Mouse (Mus musculus) megakaryocyte-erythroid progenitor cell, adult 5-6 weeks (primary cell): ENCODE results near the gene Gpatch4. TPM values are rescaled to one million over a fixed set of nuclear protein-coding genes. Genes with fewer than 3 reads are reported as not detected.

Experiments used
- ATAC-seq: replicated peaks from 2 replicates; pipeline ENCODE4 v1.8.0; 2016; ENCODE audit warnings: mild to moderate bottlenecking, inconsistent platforms; ENCODE audit not compliant: severe bottlenecking, poor library complexity, low FRiP score, low TSS enrichment
- total RNA-seq, 2 experiments: library from RNA; stranded (forward) in 1 of 2; stranded (reverse) in 1 of 2; fragments of 200-1000, 215-1000 nt in 1 of 2; fragments of >200 nt in 1 of 2; fragmentation: Nextera tagmentation in 1 of 2; gene quantifications; 2 replicates each; pipeline ENCODE4 v1.2.3; 2014 to 2017

The Gpatch4 gene
- total RNA-seq (2014; fragmentation: Nextera tagmentation) (48.6 and 79.2 TPM in 2 replicates), total RNA-seq (2017) (81.0 and 81.9 TPM in 2 replicates)

DNA sequence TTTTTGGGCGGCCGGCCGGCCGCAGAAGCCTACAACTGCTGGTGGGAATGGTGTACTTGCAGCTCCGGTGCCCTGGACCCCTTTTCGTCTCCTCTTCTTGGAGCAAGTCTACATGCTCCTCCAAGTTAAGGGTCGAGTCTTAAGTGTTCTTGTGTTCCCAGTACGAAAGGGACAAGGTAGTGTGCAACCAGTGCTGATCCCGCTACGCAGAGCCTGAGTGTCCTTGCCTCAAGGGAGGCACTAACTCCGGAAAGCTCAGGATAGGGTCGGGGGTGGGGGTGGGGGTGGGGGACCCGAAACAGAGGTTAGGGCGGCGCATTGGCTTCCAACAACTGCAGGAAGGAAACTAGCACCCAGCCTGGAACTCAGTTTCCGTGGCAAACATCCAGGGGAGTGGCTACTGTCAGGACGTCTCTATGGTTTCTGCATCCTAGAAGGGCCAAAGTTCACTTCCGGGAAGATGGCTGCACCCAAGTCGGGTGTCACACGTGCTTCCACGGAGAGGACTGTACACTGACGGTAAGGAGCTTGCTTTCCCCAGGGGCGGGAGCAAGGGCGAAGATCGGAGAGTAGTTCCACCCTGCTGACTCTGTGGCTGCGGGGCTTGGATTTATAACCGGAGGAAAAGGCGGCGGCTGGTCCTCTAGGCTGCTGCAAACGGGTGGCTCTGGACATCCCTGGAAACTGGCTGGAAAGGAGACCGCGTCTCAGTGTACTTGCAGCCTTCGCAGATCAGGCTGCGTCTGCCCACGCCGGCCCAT lies at the start of gene Gpatch4:
Gpatch4 (plus strand) TSS at position 448 of the 761 bp plus-strand sequence.
- peak; percentile 99 for ATAC-seq

DNA sequence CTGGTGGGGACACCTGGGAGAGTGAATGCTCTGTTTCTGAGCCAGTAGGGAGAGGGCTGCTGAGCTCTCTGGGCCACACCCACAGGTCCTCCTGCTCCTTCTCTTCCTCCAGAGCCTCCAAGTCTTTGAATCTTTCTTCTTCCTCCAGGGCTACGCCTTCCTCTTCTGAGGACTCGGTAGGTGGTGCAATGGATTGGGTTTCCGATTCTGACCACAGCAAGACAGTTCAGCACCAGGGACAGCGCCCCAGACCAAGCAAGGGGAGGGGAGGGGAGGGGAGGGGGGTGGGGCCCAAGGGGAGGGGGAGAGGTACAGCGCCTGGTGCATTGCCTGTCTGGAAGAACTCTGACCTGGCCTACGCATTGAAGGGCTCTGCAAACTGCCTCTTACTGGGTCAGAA lies 49.5 kb upstream of the Gpatch4 start:
- ATAC-seq, result no peak; the same call in 1 of the 2 replicates

DNA sequence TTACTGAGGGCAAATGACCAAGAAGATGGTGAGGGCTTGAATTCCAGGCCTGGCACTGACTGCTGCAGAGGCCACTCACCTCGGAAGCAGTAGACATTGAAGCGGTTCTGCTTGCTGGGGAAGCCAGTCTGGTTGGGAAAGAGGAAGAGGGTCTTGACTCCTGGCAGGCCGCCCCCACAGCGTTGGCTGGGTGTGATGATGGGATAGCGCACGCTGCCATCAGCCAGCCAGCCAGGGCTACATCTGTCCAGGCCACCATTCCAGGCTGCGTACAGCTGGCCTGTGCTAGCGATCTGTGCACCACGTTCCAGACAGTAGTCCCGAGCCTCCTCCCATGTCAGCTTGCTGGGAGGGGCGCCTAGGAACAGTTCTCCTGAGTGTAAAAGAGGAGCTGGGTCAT lies 47.6 kb upstream of the Gpatch4 start:
- ATAC-seq, result no peak

DNA sequence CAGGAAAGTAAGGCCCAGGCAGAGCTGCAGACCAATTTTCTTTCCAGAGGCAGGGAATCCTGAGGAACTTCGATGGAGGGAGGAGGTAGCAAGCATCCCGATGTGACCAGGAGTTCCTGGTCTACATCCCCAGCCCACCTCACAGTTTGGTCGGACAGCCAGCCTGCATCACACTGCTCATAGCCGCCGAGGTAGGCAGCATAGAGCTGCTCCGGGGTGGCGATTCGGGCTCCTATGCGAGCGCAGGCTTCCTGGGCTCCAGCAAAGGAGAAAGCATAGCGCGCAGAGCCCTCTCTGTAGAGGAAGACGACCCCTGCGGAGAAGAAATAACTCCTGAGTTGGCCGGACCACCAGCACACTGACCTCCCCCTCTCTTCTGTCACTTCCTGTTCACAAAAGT lies 46.5 kb upstream of the Gpatch4 start:
- no peak for ATAC-seq

DNA sequence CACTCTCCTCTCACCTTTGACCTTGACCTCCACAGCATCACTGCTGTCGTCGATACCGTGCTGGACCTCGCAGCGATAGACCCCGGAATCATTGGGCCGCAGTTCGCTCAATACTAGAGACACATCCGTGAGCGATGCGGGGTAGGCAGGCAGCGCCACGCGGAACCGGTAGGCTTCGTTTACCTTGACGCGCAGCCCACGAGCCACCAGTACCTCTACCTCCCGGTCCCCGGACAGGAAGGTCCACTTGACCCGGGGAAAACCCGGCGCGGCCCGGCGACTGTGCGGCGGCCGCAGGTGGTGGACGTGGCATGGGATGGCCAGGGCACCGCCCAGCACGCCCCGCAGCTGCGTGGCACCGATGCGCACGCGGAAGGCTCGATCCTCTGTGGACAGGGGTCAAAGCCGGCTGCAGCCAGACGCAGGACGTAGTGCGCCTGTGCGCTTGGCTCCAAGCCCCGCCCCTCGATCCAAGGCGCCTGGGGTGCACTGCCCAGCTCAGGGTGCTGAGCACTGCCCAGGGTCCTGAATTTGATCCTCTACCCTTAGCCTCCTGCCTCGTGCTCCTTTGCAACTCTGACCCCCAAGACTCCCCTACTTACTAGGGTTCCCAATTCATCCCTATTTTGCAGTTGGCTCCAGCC lies 45.8 kb upstream of the Gpatch4 start:
- peak; percentile 28; the same call in 1 of the 2 replicates for ATAC-seq

DNA sequence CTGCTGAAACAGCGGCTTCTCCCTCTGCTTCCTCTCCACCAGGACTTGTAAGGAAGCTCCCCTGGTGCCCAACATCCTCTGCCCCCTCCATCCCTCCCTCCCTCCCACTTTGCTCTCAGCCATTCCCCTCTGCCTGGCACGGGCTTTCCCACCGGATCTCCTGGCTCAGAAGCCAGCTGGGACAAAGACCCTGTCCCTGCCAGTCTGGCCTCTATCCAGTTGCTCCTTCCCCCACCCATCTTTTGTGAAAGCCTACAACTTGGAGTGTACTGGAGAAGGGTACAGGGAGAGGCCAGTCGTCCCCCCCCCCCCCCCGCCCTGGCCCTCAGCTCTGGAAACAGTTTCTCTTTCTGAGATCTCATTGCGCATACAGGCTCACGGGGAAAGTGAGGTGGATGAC lies 44.2 kb upstream of the Gpatch4 start:
- ATAC-seq, result no peak

DNA sequence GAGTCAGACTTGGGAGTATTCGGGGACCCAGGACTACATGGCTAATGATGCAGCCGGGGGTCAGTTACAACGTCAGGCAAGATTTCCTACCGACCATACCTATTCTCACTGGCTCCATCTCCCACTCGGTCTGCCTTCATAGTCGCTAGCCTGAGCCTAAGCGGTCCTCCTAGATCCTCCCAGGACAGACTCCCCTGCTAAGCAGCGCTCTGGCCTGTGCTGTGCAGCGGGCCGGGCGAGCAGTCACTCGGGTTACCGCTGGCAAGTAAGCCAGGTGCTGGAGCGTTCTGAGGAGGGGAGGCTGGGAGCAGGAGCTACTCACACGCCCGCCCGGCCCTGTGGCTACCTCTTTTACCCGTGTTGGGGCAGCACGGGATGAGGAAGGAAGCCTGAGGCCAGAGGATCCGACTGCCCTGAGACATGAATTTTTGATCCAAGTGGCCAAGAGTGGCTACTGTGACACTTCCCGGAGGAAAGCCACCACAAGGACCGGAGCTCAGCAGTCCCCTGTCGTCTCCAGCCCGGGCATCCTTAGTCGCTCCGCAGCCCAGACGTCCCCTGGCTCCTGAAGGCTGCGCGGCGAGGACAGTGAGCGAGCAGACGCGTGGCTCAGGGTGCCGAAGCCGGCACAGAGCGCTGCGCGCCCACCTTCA lies 43.5 kb upstream of the Gpatch4 start:
- no peak for ATAC-seq

DNA sequence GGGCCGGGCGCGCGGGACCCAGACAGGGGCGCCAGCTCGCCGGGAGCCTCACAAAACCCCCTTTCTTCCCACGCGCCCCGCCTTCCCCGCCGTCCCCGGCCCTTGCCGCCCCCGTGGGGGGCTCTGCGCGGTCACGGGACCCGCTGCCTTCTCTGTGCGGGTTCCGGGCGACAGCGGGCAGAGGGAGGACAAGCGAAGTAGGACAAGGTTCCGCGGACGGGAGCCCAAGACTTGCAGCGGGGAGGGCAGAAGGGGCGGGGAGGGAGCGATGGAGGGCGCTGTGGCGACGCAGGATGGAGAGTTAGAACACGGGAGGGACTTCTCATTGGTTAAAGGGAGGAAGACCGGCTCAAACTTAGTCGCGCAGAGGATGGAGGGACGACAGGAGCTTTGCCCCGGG lies 42.7 kb upstream of the Gpatch4 start, which contains the start of gene Bcan:
Bcan (minus strand) TSS at position 50 of the 400 bp plus-strand sequence.
- no peak for ATAC-seq

DNA sequence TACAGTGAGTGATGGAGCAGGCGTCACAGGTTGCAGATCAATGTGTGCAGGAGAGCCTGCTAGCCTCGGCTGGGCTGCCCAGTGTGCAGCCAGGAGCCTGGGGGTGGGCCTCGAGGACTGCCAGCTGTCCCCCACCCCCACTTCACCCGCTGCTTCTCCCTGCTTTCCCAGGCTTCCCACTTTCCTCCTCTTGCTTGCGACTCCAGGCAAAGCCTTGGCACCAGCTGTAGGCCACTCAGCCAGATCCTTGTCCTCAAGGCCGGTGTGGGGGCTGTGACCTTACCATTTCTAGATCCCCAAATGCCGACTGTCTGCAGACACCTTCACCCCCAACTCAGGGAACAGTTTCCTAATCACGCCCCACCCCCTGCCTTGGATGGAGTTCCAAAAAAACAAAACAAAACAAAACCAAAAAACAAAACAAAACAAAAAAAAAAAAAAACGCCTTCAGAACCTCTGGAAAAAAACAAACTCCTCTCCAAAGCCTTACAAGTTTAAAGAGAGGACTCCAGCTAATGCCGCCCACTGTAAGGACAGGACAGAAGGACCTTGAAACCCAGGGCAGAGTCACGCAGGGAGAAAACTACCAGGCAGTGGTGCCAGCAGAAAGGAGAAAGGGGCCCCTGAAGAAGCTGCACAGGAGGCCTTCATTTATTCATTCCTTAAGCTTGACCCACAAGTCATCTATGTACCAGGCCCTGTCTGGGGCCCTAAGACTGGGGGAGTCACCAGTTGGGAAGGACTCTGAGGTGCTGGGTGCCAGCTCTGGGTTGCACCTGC lies 41.9 kb upstream of the Gpatch4 start:
- no peak for ATAC-seq

DNA sequence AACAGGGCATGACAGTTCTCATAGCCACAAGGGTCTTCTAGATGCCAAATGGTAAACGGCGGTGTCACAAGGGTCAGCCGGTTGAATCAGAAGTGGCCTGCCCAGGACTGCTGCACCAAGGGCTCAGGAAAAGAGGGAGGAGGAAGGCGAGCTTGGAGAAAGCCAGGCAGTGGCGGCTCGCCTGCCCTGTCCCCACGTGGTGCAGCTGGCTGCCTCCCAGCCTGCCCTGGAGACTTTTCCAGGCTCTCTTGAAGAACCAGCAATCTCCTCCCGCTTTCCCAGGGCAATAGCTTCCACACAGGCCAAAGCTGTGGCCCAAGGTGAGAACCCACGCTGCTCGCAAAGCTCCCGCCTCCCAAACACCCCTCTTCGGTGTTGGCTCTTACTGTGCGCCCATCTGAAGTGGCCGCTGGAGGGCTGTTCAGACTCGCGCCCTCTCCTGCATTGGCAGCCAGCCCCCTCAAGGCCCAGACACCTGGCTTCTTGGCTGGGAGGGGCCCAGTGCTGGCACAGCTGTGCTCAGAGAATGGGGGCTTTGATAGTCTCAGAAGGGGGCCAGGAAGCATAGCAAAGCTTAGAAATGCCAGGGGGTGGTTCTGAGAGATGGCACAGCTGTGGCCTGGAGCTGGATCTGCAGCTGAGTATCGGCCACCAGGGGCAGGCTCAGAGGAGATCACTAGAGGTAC lies 40.5 kb upstream of the Gpatch4 start:
- ATAC-seq, result no peak

DNA sequence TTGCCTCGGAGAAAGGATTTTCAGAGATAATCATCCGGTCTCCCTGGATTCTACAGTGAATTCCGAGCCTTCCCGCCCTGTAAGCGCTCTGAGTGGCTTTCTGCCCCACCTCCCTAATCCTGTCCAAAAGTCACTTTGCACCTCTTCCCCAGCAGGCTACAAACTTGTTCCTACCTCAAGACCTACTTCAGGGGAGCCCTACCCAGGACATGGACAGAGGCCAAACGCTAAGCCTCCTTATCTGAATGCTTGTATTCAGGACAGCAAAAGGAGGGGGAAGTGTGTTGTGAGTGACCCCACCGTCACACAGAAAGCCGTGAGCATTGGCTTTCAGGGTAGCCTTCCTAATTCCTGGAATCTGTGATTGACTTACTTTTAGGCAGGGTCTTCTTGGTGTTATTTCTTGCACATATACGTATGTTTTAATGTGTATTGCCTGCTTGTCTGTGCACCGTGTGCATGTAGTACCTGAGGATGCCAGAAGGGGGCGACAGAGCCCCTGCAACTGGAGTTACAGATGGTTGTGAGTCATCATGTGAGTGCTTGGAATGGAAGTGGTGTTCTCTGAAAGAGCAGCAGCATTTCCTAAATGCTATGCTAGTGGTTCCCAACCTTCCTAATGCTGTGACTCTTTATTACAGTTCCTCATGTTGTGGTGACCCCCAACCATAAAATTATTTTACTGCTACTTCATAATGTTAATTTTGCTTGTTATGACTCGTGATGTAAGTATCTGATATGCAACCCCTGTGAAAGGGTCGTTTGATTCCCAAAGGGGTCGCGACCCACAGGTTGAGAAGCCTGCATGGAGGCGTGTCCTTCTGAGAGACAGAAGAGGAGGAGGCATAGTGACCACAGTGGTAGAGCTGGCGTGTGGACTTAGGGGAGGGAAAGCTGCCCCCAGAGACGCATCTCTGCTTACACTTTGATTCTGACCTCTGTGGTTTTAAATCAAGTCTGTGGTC lies 36.8 kb upstream of the Gpatch4 start:
- no peak for ATAC-seq

DNA sequence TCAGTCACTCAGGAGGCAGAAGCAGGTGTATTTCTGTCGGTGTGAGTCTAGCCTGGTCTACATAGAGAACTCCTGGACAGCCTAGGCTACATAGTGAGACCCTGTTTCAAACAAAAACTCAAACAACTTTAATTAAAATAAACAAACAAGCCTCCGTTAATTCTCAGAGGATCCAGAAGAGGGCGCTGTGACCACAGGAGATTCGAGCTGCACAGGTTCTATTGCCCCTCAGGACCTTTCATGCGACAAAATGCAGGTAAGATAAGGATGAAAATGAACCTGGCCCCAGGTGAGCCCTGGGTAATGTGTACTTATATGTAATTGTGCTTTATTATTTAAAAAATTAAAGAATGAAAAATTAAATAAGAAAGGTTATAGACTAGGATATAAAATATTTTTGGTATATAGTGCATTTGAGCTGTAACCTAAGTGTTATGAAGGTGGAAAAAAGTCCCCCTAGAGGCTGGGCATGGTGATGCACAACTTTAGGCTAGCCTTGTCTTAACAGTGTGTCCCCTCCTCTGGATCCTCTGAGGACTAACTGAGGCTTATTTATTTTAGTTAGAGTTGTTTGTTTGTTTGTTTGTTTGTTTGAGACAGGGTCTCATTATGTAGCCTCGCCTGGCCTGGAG lies 32.2 kb upstream of the Gpatch4 start:
- ATAC-seq, result peak; percentile 63; the same call in 1 of the 2 replicates

DNA sequence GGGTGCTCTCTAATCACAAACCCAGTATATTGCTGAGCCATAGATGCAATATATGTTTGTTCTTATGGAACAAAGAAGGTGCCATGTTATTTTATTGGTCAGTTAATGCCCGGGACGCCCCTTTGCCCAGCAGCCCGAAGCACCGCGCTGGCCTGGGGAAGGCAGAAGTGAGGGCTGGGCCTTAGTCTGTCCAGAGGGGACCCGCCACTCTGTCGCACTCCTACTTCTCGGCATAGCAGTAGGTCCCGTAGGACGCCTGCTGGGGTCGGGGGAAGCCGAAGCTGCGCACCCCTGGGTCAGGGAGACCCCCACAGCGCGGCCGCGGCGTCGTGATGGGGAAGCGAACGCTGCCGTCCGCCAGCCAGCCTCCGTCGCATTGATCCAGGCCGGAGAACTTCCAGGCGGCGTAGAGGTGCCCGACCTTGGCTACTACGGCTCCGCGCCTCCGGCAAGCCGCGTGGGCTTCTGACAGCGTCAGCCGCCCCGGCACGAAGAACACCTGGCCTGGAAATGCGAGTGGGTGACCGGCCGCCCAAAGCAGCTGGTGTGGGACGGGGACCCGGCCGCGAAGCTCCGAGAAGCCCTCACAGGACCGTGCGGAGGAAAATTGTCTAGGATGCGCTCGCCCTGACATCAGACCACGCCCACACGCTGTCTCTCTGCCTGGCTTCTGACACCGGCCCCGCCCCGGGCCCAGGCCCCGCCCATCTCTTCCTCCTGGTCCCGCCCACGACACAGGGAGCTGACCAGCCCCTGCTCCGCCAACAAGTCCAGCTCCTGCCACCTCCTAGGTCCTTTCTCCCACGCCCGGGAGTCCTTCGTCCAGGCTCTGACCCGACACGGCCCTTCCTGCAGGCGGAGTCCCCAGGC lies 20.4 kb upstream of the Gpatch4 start:
- peak; percentile 92 for ATAC-seq

DNA sequence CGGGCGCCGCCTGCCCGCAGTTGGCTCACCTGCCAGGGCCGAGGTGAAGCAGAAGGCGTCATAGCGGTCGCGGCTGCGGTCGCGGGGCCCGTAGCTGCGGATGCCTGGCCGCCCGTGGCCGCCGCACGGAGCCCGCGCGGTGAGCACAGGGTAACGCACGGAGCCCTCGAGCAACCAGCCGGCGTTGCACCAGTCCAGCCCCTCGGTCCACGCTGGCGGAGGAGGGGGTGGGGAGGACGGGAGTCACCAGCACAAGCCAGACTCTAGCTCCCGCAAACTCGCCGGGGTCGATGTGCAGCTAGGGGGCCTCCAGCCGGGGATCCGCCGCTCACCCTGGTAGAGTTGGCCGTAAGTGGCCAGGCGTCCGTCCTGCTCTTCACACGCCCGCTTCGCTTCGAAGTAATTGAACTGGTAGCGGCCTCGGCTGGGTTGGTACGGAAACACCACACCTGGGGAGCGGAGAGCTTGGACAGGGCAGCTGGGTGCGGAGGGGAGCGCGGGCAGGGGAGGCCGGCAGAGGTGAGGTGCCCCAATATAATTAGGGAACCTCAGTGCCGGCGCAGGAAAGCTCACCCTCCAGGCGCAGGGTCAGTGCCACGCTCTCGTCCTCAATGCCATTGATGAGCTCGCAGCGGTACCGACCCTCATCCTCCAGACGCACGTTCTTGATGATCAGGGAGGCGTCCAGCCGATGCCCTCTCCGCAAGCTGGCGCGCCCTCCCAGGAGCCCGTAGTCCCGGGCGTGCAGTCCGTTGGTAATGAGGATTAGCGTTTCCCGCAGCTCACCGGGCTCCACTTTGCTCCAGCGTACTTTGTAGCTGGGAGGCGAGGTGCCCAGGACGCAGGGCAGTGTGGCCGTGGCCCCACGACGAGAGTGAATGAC lies 19.5 kb upstream of the Gpatch4 start:
- 0 out of 2 replicates have a peak, but pooled peaks have one; percentile 1 for ATAC-seq

DNA sequence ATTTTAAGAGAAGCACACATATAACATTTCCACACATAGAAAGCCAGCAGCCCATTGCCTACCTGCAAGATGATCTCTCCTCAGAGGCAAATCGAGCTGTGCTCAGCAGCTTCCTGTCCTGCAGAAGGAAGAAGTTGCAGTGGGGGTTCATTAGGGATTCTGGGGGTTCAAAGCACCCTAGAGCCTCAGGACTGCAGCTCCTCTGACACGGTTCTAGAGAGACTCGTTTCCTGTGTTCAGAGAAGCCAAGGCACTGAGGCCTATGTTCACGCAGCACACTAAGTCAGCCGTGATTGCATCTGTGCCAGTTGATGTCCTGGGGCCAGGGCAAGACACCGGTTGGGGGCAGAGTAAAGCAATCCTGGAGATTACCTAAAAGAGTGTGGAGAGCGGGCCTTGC lies 16.1 kb upstream of the Gpatch4 start:
- ATAC-seq, result no peak
